22 mouse cellular contexts compared by ENCODE assay signal in the genomic region with DNA sequence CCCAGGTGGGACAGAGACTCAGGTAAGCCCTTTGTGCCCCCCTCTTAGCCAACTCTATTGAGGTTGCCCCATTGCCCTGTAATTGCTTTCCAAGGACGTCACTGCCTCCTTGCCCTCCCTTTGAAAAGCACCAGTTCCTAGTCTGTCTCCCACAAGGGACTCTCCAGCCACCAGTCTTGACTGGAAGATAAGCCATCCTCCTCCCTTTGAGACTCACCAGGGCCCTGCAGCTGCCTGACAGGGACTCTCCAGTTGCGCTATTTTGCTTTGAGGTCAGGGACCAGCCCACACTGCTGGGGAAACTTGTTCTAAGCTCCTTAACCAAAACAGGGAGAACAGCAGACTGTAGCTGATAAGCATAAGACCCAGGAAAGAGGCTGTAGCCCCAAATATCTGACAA.
A peak's percentile ranks its signal among the peaks of the same experiment; 100 is the strongest.
DNase-seq lines count a peak whose midpoint lies in the region; ATAC-seq and TF ChIP-seq lines count a peak whose summit lies in the region.
"Had no signal": no experiment of that assay in that cellular context is flagged by ENCODE, and none has a peak within 500 bp of the region (broad histone marks: within the 10 kb centered on the region; RNA-seq: fewer than 3 reads in every experiment).

No protein-coding gene starts in this region.

- no peaks in the 10 kb centered on the region for H3K9me3 ChIP-seq in CH12.LX (replicated peaks; ENCODE audit: low read length)
- H3K9me3 ChIP-seq in stomach, postnatal 0 days (ENCODE audit: control insufficient read depth, low read length): no peaks in the 10 kb centered on the region
- H3K9me3 ChIP-seq: G1E had no signal

- H3K4me3 ChIP-seq in CH12.LX (replicated peaks in 1 of 3; ENCODE audit: low read depth in 2 of 3, low read length in 2 of 3, poor library complexity in 1 of 3): no peak overlapping the region
- no peak overlapping the region for H3K4me3 ChIP-seq in stomach, postnatal 0 days (ENCODE audit: low read depth, low read length)

- TF ChIP-seq POLR2A in CH12.LX (IDR thresholded peaks at IDR 0.05; ENCODE audit: low read depth, low read length): no peak

- H3K27ac ChIP-seq in CH12.LX (ENCODE audit: insufficient read depth, low read depth): peak overlapping the region; percentile 28; the same call in 1 of the 2 replicates
- no peak overlapping the region for H3K27ac ChIP-seq in stomach, postnatal 0 days (replicated peaks)

- TF ChIP-seq EP300 in CH12.LX (IDR thresholded peaks at IDR 0.05; ENCODE audit: low read length): peak; percentile 84
- TF ChIP-seq EP300 in stomach, postnatal 0 days (optimal IDR thresholded peaks at IDR 0.05): no peak

- WGBS in stomach, postnatal 0 days: 48% methylated on average over 2 of the region's 2 CpGs

- in situ Hi-C loops in CH12.LX (cut with MboI; ENCODE audit: low pct_ligation_motif_present, low pct_unique_long_range_greater_than_20kb, low sequenced_read_pairs): loop anchor here (25.0 kb wide), 2 partner anchors 685 to 1210 kb away; no protein-coding TSS in a partner anchor

- no peaks in the 10 kb centered on the region for H3K36me3 ChIP-seq in CH12.LX (replicated peaks in 1 of 2; ENCODE audit: control insufficient read depth in 1 of 2, insufficient read depth in 1 of 2, low read length in 1 of 2)
- H3K36me3 ChIP-seq in stomach, postnatal 0 days (ENCODE audit: control insufficient read depth, insufficient read depth, low read length): no peaks in the 10 kb centered on the region
- H3K36me3 ChIP-seq: G1E had no signal

- no peak for ATAC-seq in stomach, postnatal 0 days (ENCODE audit: low FRiP score, low TSS enrichment)
- ATAC-seq: activated CD4-positive, CD25-positive, alpha-beta regulatory T cell, adult 4 months; CD4-positive, CD25-positive, alpha-beta regulatory T cell, adult 4 months; Patski had no signal

- peaks cover 5 to 45% of the 10 kb centered on the region in 2 experiments for H3K4me1 ChIP-seq in CH12.LX (ENCODE audit: control insufficient read depth in 1 of 2, insufficient read depth in 2 of 2)
- H3K4me1 ChIP-seq in stomach, postnatal 0 days (replicated peaks; ENCODE audit: control insufficient read depth, insufficient read depth): no peaks in the 10 kb centered on the region

- dilution Hi-C loops in CH12.LX (cut with MboI; ENCODE audit: extremely low pct_ligation_motif_present, extremely low pct_unique_long_range_greater_than_20kb, low sequenced_read_pairs): no loop called here

- peak; percentile 2 for DNase-seq in ovary, adult 18-20 months (ENCODE audit: low spot score)
- no peak for DNase-seq in ovary, postnatal 10 days (ENCODE audit: low spot score)
- DNase-seq in CH12.LX (ENCODE audit: extremely low read depth): peak; percentile 89
- DNase-seq in MN1 (ENCODE audit: low spot score): peak; percentile 36
- DNase-seq in stomach, postnatal 0 days (ENCODE audit: low spot score): no peak
- no peak for DNase-seq in lung, postnatal 36 days
- DNase-seq: adrenal gland, adult 2 months; adrenal gland, adult 8-10 months; adrenal gland, postnatal 10 days; adrenal gland, postnatal 14 days; adrenal gland, postnatal 25 days; adrenal gland, postnatal 36 days; B cell, adult 2 months; cerebellum, adult 11 months; cerebellum, adult 11-12 months; cerebellum, adult 18-20 months; cerebellum, adult 2 months; cerebellum, adult 8-10 months had no signal

- no peak; the same call in none of the 2 replicates for TF ChIP-seq RAD21 in CH12.LX (IDR thresholded peaks at IDR 0.05; ENCODE audit: low read depth, low read length)

- no peak for TF ChIP-seq CTCF in CH12.LX (conservative IDR thresholded peaks at IDR 0.05 in 1 of 2, IDR thresholded peaks at IDR 0.05 in 1 of 2; ENCODE audit: low read depth in 2 of 2, low read length in 2 of 2)
- TF ChIP-seq CTCF in stomach, postnatal 0 days (IDR thresholded peaks at IDR 0.05; ENCODE audit: low read depth): no peak

- H3K4me2 ChIP-seq in CH12.LX (ENCODE audit: insufficient read depth, low read depth, poor library complexity, severe bottlenecking): peak overlapping the region; percentile 8; the same call in 1 of the 2 replicates
- H3K4me2 ChIP-seq in stomach, postnatal 0 days (replicated peaks; ENCODE audit: low read depth): no peak overlapping the region

- H3K9ac ChIP-seq in CH12.LX (ENCODE audit: insufficient read depth, low read depth): no peak overlapping the region
- H3K9ac ChIP-seq in stomach, postnatal 0 days (ENCODE audit: low read length): no peak overlapping the region

- no peaks in the 10 kb centered on the region for H3K79me2 ChIP-seq in CH12.LX (replicated peaks; ENCODE audit: control insufficient read depth, extremely low read depth, insufficient read depth, poor library complexity, severe bottlenecking)

- no peaks in the 10 kb centered on the region for H3K27me3 ChIP-seq in CH12.LX (replicated peaks)
- no peaks in the 10 kb centered on the region for H3K27me3 ChIP-seq in stomach, postnatal 0 days (ENCODE audit: control insufficient read depth, insufficient read depth, low read length)

TF ChIP-seq in CH12.LX, 34 proteins besides CTCF, POLR2A, EP300 and RAD21:
- TF ChIP-seq JUND (conservative IDR thresholded peaks at IDR 0.05; ENCODE audit: low read depth, low read length) (no peak), RCOR1 (conservative IDR thresholded peaks at IDR 0.05; ENCODE audit: low read depth, low read length) (peak; percentile 65; the same call in 1 of the 2 replicates), SMC3 (IDR thresholded peaks at IDR 0.05; ENCODE audit: low read depth, low read length) (peak; percentile 7; the same call in 1 of the 2 replicates), MEF2A (IDR thresholded peaks at IDR 0.05; ENCODE audit: borderline replicate concordance, low read depth, low read length) (peak; percentile 95; the same call in 1 of the 2 replicates), GABPA (IDR thresholded peaks at IDR 0.05; ENCODE audit: insufficient replicate concordance, low read depth, low read length) (no peak), TCF12 (IDR thresholded peaks at IDR 0.05; ENCODE audit: low read depth, low read length) (peak; percentile 96), JUN (IDR thresholded peaks at IDR 0.05; ENCODE audit: insufficient read depth, low read depth, low read length) (no peak), ZNF384 (IDR thresholded peaks at IDR 0.05; ENCODE audit: low read depth, low read length) (no peak), MAX (IDR thresholded peaks at IDR 0.05; ENCODE audit: low read length) (0 out of 2 replicates have a peak, but pooled peaks have one; percentile 46), SIN3A (IDR thresholded peaks at IDR 0.05; ENCODE audit: low read length) (peak; percentile 48; the same call in 1 of the 2 replicates), CHD1 (IDR thresholded peaks at IDR 0.05; ENCODE audit: low read depth, low read length) (no peak), NRF1 (IDR thresholded peaks at IDR 0.05; ENCODE audit: low read depth, low read length) (0 out of 2 replicates have a peak, but pooled peaks have one; percentile 32), USF1 (IDR thresholded peaks at IDR 0.05; ENCODE audit: low read depth, low read length) (no peak), UBTF (IDR thresholded peaks at IDR 0.05; ENCODE audit: low read depth, low read length) (no peak), NELFE (IDR thresholded peaks at IDR 0.05; ENCODE audit: low read depth, low read length) (no peak), ZC3H11A (IDR thresholded peaks at IDR 0.05; ENCODE audit: low read depth, low read length) (no peak), ZMIZ1 (IDR thresholded peaks at IDR 0.05; ENCODE audit: low read depth, low read length) (peak; percentile 56; the same call in 1 of the 2 replicates), HCFC1 (IDR thresholded peaks at IDR 0.05; ENCODE audit: low read depth, low read length) (no peak), E2F4 (IDR thresholded peaks at IDR 0.05; ENCODE audit: insufficient replicate concordance, low read depth, low read length) (no peak), MXI1 (IDR thresholded peaks at IDR 0.05; ENCODE audit: low read depth, low read length) (no peak), ELF1 (IDR thresholded peaks at IDR 0.05; ENCODE audit: low read depth, low read length) (peak; percentile 43; the same call in 1 of the 2 replicates), MYC (IDR thresholded peaks at IDR 0.05; ENCODE audit: low read depth, low read length) (no peak), POLR2AphosphoS2 (IDR thresholded peaks at IDR 0.05; ENCODE audit: low read depth, low read length) (no peak), KAT2A (IDR thresholded peaks at IDR 0.05; ENCODE audit: insufficient replicate concordance, low read length) (0 out of 2 replicates have a peak, but pooled peaks have one; percentile 40), USF2 (conservative IDR thresholded peaks at IDR 0.05; ENCODE audit: low read depth, low read length) (no peak), MAFK (IDR thresholded peaks at IDR 0.05; ENCODE audit: insufficient replicate concordance, low read length) (no peak), IRF4 (IDR thresholded peaks at IDR 0.05; ENCODE audit: low read depth, low read length) (peak; percentile 75), PAX5 (IDR thresholded peaks at IDR 0.05; ENCODE audit: low read length) (no peak), MAZ (IDR thresholded peaks at IDR 0.05; ENCODE audit: low read depth, low read length) (peak; percentile 80), BHLHE40 (IDR thresholded peaks at IDR 0.05; ENCODE audit: low read depth, low read length) (peak; percentile 56), TBP (conservative IDR thresholded peaks at IDR 0.05; ENCODE audit: low read depth, low read length) (no peak), ETS1 (conservative IDR thresholded peaks at IDR 0.05; ENCODE audit: low read depth, low read length) (peak; percentile 79), ZKSCAN1 (IDR thresholded peaks at IDR 0.05; ENCODE audit: borderline replicate concordance, low read depth, low read length) (no peak), CHD2 (IDR thresholded peaks at IDR 0.05; ENCODE audit: low read length) (peak; percentile 75)

Comparison
In these comparisons a context has a peak if more than half of its experiments do, and no peak if none do; other contexts are left out.
1. DNase-seq: peak in ovary, adult 18-20 months (single experiment), CH12.LX (single experiment) and MN1 (single experiment); none in ovary, postnatal 10 days (single experiment), stomach, postnatal 0 days (single experiment) and lung, postnatal 36 days (single experiment).